Mouse (Mus musculus): Measurements from ENCODE around the gene Ube2e2. TPM values are rescaled to one million over a fixed set of nuclear protein-coding genes. Genes with fewer than 3 reads are reported as not detected.
A peak's percentile ranks its signal among the peaks of the same experiment; 100 is the strongest.
"Not testable (repeated sequence)": the region's sequence is repeated elsewhere in the genome, so short reads cannot be mapped to it uniquely, and the experiment has no call there.

Ube2e2 gene
- total RNA-seq, 1 experiment from 2014 or later = 39.6 TPM

DNA sequence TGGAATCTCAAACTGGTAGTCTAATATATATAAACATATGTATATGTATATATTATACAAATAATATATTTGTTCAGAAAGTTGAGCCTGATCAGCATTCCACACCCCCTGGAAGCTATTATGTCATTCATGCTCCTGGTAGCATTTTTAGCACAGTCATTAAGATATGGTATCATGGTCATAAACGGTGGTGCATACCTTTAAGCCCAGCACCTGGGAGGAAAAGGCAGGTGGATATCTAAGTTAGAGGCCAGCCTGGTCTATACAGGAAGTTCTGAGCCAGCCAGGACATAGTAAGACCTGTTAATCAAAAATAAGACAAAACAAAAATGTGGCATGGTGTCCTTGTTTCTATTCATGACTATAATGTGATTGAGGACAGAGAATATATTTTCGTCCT is 140.1 kb downstream of the Ube2e2 start:
- DNase-seq = no peak

DNA sequence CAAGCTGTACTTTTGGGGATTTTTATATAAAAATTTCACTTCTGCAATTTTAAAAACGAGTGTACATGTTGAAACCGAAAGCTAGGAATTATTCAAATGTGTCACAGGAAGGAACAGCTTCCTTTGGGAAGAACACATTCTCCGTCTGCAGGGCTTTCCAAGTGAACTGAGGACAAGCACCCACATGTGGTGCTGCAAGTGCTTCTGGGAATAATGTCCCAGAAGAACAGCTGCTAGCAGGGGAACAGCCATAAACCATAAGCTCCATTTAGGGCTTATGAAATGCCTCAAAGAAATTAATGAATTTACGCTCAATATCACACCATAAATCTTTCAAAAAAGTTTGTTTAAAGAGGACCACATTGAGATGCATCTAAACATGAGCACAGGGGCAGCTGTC is 162.9 kb downstream of the Ube2e2 start:
- DNase-seq = no peak

- DNase-seq = no peak
These were observed 173.2 kb downstream of the Ube2e2 start for GRCm38 (mm10) chr14:18720601-18721591.

GRCm38 (mm10) chr14:18716970-18717369 is 177.1 kb downstream of the Ube2e2 start:
- DNase-seq = no peak

- DNase-seq = no peak
These were observed 178.5 kb downstream of the Ube2e2 start for GRCm38 (mm10) chr14:18715529-18715928.

GRCm38 (mm10) chr14:18697662-18698225 is 196.3 kb downstream of the Ube2e2 start:
- no peak for DNase-seq

- DNase-seq = not testable (repeated sequence)
These were observed 197.6 kb downstream of the Ube2e2 start for GRCm38 (mm10) chr14:18696418-18696817.

DNA sequence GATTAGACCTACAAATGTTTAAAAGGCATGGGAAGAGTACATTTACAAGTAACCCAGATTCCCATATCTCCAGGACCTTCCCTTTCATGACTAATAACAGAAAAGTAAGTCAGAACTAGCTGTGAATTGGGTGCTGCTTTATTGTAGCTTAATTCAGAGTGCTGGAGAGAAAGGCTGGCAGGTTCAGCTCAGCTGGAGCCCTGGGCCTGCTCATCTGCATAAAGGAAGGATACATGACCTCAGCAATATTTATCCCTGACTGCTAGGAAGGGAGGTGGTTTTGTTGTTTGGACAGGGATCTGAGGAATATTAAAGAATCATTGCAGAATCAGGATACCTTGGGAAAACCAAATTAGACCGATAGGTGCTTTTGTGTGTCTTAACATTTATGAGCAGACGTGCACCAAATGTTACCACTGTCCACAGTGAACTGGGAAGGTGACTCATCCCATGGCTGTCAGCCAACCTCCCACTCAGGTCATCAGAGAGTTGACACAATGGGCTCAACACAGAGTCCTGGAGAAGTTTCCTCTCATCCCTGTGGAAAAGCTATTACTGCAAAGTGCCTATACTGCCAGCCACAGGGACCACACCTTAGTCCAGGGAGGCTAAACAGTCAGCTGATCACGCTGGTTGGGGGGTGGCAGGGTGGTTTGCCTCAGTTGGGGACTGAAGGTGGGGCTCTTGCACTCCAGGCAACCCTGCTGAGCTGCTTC is 215.8 kb downstream of the Ube2e2 start:
- peak; percentile 86 for DNase-seq

- no peak for DNase-seq
These were observed 223.4 kb downstream of the Ube2e2 start for GRCm38 (mm10) chr14:18670712-18671111.

DNA sequence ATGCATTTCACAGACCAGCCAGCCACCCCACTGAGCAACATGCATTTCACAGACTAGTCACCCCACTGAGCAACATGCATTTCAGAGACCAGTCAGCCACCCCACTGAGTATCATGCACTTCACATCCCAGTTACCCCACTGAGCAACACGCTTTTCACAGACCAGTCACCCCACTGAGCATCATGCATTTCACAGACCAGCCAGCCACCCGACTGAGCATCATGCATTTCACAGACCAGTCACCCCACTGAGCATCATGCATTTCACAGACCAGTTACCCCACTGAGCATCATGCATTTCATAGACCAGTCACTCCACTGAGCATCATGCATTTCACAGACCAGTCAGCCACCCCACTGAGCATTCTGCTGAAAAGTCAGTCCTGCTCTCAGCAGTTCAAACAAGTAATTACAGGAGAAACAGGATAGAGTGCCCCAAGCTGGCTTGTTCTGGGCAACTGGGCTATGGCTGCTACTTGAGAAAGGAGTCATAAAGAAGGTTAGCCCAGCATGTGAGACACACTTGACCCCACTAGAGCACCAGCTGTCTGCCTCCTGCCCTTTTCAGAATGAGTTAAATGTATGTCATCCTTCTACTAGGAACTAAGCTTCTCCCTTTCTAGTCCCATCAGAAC is 224.6 kb downstream of the Ube2e2 start:
- no peak for DNase-seq

- DNase-seq = not testable (repeated sequence)
These were observed 225.8 kb downstream of the Ube2e2 start for GRCm38 (mm10) chr14:18668309-18668708.

- no peak for DNase-seq
These were observed 226.3 kb downstream of the Ube2e2 start for GRCm38 (mm10) chr14:18667755-18668154.

- DNase-seq = no peak
These were observed 227.8 kb downstream of the Ube2e2 start for GRCm38 (mm10) chr14:18666251-18666650.

- DNase-seq = no peak
These were observed 228.6 kb downstream of the Ube2e2 start for GRCm38 (mm10) chr14:18665267-18666024.

- no peak for DNase-seq
These were observed 230.4 kb downstream of the Ube2e2 start for GRCm38 (mm10) chr14:18663666-18664065.

GRCm38 (mm10) chr14:18657777-18658753 is 236.0 kb downstream of the Ube2e2 start:
- no peak for DNase-seq

DNA sequence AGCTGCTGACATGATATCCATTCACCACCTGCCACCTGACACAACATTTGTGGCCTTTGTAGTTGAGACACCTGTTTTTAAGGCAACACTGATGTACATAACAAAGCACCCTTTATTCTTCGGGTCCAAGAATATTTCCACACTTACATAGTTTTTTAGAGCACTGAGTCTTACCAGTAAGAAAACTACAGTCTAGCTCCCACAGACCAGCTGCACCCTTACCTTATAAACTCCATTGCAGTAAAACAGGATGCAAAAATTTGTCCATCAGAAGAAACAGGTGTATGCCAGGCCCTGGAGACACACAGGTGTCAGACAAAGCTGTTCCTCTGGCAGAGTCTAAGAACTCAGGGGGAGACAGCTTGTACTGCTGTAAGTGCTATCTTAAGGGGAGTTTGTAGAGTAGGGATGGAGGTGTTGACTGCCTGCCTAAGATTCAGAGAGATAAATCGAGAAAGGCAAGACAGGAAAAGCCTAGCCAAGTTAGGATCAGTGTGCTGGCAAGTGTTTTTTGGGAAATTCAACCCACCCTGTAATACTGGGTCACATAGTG is 244.9 kb downstream of the Ube2e2 start:
- no peak for DNase-seq

GRCm38 (mm10) chr14:18641656-18642055 is 252.4 kb downstream of the Ube2e2 start:
- no peak for DNase-seq

GRCm38 (mm10) chr14:18638753-18639456 is 255.2 kb downstream of the Ube2e2 start:
- DNase-seq = no peak

Data from adrenal gland, postnatal 25 days (tissue).